Mouse (Mus musculus): Measurements from ENCODE around the gene Dmrta2. TPM values are rescaled to one million over a fixed set of nuclear protein-coding genes. Genes with fewer than 3 reads are reported as not detected.

Dmrta2 gene
- polyA plus RNA-seq, 1 experiment from 2014 or later, result 9.7 TPM

DNA sequence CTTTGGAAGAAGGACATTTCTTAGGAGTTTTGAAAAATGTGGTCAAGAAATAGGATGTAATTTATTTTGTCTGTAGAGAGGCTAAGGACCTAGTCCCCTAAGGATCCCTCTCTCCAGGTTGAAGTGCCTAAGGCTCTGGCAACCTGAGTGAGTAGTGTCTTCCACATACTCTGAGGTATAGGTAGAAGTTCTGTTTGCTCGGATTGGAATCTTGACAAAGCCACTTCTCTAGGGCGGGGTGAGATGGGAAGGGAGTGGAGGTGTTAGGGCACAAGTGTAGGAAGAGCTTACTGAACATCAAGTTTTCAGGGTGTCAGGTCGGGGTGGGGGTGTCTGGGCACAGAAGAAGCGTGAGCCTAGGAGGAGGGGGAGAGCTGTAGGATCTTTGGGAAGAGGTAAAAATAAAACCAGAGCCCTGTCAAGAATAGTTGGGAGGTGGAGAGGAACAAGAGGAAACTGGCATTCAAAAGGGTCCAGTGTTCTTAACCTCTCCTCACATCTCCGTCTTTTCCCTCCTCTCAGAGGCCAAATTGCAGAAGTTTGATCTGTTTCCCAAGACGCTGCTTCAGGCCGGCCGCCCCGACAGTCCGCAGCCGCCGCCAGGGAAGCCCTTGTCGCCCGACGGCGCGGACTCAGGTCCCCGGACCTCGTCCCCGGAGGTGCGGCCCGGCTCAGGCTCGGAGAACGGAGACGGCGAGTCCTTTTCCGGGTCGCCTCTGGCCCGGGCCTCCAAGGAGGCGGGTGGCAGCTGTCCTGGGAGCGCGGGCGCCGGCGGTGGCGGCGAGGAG, 3.4 kb downstream of the Dmrta2 start:
- Histone ChIP-seq H3K9ac (peak overlapping the region; percentile 89), H3K36me3 (replicated peaks) (peaks cover 14% of the 10 kb centered on the region), H3K4me2 (peak overlapping the region; percentile 67), H3K27ac (peak overlapping the region; percentile 91), H3K27me3 (peaks cover 96% of the 10 kb centered on the region), H3K4me1 (peaks cover 49% of the 10 kb centered on the region), H3K4me3 (replicated peaks) (peak overlapping the region; percentile 66), H3K9me3 (no peaks in the 10 kb centered on the region)
- ATAC-seq (ENCODE audit: low FRiP score), result no peak
- WGBS, result under 1% methylated on average over 32 of the region's 37 CpGs

DNA sequence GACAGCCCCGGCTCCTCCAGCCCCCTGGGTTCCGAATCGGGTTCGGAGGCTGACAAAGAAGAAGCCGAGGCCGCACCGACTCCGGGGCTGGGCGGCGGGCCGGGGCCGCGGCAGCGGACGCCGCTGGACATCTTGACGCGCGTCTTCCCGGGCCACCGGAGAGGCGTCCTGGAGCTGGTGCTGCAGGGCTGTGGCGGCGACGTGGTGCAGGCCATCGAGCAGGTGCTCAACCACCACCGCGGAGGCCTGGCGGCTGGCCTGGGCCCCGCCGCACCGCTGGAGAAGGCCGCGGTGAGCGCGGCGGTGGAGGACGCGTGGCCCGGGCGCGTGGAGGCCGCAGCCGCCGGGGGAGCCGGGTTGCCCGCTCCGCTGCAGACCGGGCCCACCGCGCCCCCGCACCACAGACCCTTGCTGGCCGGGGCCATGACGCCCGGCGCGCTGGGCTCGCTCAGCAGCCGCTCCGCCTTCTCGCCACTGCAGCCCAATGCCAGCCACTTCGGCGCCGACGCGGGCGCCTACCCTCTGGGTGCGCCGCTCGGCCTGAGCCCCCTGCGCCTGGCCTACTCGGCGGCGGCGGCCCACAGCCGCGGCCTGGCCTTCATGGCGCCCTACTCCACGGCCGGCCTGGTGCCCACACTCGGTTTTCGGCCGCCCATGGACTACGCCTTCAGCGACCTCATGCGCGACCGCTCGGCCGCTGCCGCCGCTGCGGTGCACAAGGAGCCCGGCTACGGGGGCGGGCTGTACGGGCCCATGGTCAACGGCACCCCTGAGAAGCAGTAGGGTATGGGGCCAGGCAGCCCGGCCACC, 4.2 kb downstream of the Dmrta2 start:
- peak overlapping the region; percentile 66 for H3K4me3 ChIP-seq (replicated peaks)
- peaks cover 53% of the 10 kb centered on the region for H3K4me1 ChIP-seq
- peak overlapping the region; percentile 91 for H3K27ac ChIP-seq
- 1% methylated on average over 88 of the region's 99 CpGs for WGBS
- peak overlapping the region; percentile 67 for H3K4me2 ChIP-seq
- no peaks in the 10 kb centered on the region for H3K9me3 ChIP-seq
- peak overlapping the region; percentile 89 for H3K9ac ChIP-seq
- H3K36me3 ChIP-seq (replicated peaks), result peaks cover 14% of the 10 kb centered on the region
- ATAC-seq (ENCODE audit: low FRiP score), result no peak; the same call in 1 of the 2 replicates
- H3K27me3 ChIP-seq, result peaks cover 96% of the 10 kb centered on the region

DNA sequence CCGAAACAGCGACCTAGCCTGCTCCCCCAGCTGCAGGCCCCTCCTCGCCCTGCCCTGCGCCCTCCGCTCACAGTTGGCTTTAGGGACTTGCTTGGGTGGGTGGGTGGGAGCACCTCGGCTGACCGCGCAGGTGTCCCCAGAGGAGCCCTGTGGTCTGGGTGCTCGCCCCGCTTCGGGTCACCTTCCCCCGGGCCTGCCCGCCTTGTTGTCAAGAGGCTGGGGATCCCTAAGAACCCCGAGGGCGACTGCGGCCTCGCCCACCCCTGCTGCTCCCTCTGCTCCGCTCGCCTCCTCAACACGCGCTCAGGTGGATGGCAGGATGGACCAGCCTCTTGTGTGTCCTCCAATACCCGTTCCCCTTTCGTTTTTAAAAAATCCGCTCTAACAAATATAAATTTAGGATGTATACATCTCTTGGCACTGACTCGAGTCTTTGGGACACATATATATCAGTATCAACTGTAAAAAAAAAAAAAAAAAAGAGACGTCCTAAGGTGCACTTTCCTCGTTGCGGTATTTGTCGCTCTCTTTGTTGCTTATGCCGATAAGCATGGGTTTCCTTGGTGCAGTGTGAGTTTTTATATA, 4.9 kb downstream of the Dmrta2 start:
- Histone ChIP-seq H3K36me3 (replicated peaks) (peaks cover 14% of the 10 kb centered on the region), H3K27ac (peak overlapping the region; percentile 94), H3K4me1 (peaks cover 46% of the 10 kb centered on the region), H3K9ac (peak overlapping the region; percentile 89), H3K4me2 (peak overlapping the region; percentile 67), H3K9me3 (no peaks in the 10 kb centered on the region), H3K27me3 (peaks cover 96% of the 10 kb centered on the region), H3K4me3 (replicated peaks) (peak overlapping the region; percentile 66)
- no peak for ATAC-seq (ENCODE audit: low FRiP score)
- WGBS, result 6% methylated on average over 30 of the region's 30 CpGs

DNA sequence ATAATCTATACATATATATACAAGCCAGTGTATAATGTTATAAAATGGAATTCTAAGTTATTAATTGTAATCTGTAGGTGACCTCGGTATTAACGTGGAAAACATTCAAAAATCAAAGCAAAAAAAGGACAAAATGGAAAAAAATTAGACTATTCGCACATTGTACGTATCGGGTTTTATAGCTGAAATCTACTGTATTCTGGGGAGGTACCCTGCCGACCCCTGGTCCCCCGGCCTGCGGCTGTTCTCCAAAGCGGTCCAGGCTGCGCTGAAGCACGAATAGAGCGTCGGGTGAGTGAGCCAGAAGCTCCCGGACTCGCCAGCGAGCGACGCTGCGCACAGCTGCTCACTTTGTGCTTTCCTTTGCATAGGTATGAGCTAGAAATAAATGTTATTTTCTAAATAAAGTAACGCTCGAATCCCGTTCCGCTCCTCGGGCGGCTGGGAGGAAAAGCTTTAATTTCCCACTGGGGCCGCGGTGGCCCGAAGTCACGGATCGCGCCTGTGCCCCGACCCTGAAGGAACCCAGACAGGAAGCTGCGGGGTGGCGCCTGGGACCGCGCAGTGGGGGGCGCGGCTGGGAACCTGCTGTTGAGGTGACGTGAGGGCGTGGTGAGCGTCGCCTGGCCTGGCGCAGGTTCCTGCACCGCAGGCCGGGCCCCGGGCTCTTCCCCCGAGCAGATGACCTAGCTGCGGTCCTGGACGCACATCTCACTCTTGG, 5.6 kb downstream of the Dmrta2 start:
- H3K4me3 ChIP-seq (replicated peaks), result peak overlapping the region; percentile 66
- H3K9ac ChIP-seq, result peak overlapping the region; percentile 89
- H3K27me3 ChIP-seq, result peaks cover 96% of the 10 kb centered on the region
- peak overlapping the region; percentile 94 for H3K27ac ChIP-seq
- peaks cover 14% of the 10 kb centered on the region for H3K36me3 ChIP-seq (replicated peaks)
- H3K4me2 ChIP-seq, result peak overlapping the region; percentile 67
- under 1% methylated on average over 49 of the region's 49 CpGs for WGBS
- no peaks in the 10 kb centered on the region for H3K9me3 ChIP-seq
- peaks cover 46% of the 10 kb centered on the region for H3K4me1 ChIP-seq
- peak; percentile 18; the same call in 1 of the 2 replicates for ATAC-seq (ENCODE audit: low FRiP score)

DNA sequence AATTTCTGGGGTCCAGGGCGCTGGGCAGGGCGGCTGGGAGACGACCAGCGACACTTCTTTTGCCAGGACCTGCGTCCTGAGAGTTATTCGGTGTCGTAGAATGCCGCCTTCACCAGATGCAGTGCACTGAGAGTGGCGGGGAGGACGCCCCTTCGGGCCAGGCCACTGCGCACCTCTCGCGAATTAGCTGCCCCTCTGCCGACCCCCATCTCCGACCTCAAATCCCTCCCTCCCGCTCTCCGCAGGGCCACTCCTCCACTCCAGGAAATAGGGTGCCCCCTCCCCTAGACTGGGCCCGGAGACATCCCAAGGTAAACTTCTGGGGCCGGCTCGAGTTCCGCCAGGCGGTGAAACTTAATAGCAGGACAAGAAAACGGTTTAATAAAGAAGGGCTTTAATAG, 6.2 kb downstream of the Dmrta2 start:
- H3K4me3 ChIP-seq (replicated peaks), result peak overlapping the region; percentile 66
- H3K4me2 ChIP-seq, result peak overlapping the region; percentile 67
- peaks cover 14% of the 10 kb centered on the region for H3K36me3 ChIP-seq (replicated peaks)
- peak overlapping the region; percentile 89 for H3K9ac ChIP-seq
- peak overlapping the region; percentile 94 for H3K27ac ChIP-seq
- no peaks in the 10 kb centered on the region for H3K9me3 ChIP-seq
- ATAC-seq (ENCODE audit: low FRiP score), result peak; percentile 63
- peaks cover 96% of the 10 kb centered on the region for H3K27me3 ChIP-seq
- peaks cover 45% of the 10 kb centered on the region for H3K4me1 ChIP-seq
- WGBS, result under 1% methylated on average over 24 of the region's 24 CpGs

DNA sequence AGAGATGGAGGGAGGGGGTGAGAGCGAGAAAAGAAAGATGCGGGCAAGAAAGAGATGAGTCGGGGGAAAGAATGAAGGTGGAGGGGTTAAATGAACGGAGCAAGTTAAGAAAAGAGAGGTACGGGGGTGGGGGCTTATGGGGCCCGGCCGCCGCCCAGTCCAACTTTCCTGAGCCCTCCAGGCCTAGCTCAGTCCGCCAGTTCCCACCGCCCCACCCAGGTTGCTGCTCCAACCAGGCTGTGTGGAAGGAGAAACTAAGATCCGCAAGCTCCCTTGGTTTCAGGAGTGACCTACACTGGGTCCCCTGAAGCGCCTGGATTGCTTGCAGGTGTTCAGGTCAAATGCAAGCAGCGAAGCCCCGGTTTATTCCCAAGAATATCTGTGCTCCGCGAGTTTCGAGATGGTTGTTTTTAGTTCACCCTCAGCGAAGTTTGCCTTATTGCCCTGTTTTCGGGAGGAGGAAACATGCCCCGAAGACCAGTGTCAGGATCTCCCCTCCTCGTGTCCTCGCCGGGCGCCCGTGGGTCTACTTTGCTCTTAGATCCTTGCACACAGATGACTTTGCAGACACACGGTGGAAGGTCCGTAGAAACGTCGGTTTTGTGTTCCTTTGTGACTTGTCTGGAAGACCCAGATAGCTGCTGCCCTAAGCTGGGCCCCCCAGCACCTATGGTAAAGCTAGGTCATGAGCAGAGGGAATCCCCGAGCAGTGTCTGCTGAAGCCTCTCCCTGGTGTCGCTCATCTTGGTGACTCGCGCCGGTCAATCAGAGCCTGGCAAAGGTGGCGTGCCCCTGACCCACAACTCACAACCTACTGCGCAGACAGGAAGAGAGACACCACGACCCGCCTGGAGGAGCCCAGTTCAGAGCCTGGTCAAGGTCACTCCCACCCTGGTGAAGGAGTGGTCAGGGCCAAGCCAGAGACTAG, 6.9 kb downstream of the Dmrta2 start:
- ATAC-seq (ENCODE audit: low FRiP score), result peak; percentile 40
- Histone ChIP-seq H3K4me1 (peaks cover 42% of the 10 kb centered on the region), H3K4me3 (replicated peaks) (peak overlapping the region; percentile 66), H3K4me2 (peak overlapping the region; percentile 67), H3K27me3 (peaks cover 96% of the 10 kb centered on the region), H3K27ac (peak overlapping the region; percentile 94), H3K9me3 (no peaks in the 10 kb centered on the region), H3K9ac (peak overlapping the region; percentile 89), H3K36me3 (replicated peaks) (peaks cover 14% of the 10 kb centered on the region)
- WGBS, result 2% methylated on average over 37 of the region's 38 CpGs

DNA sequence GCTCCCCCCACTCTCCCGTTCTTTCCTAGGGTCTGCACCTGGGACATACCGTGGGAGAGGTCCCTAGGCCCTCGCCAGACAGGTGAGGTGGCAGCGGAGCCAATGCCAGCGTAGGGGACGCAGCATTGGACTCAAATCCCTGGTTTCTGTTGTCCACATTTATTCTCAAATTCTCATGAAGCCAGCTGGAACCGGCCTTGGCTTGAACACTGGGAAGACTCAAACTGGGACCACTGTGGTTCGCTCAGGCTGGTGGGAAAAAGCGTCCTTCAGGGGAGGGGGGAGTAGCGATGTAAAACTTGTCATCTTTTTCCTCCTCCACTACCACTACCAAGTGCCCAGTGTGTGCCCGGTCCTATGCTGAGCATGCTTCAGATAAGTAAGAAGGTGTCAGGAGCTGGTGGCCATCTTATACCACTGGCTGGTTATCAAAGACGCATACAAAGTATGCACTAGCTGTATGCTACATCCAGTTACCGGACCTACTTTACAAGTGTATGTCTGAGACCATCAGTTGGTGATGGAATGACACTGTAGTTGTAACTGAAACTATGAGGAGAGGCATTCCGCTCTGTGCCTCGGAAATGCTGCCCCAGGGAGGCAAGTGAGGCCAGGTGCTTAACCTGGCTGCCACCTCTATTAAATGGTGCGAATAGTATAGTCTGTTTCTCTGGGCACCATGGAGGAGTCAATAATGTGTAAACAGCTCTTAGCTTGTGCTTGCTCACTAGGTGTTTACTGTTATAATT, 7.7 kb downstream of the Dmrta2 start:
- peaks cover 34% of the 10 kb centered on the region for H3K4me1 ChIP-seq
- peaks cover 14% of the 10 kb centered on the region for H3K36me3 ChIP-seq (replicated peaks)
- WGBS, result 6% methylated on average over 16 of the region's 16 CpGs
- H3K4me3 ChIP-seq (replicated peaks), result peak overlapping the region; percentile 66
- ATAC-seq (ENCODE audit: low FRiP score), result no peak
- no peaks in the 10 kb centered on the region for H3K9me3 ChIP-seq
- H3K27me3 ChIP-seq, result peaks cover 92% of the 10 kb centered on the region
- peak overlapping the region; percentile 94 for H3K27ac ChIP-seq
- H3K4me2 ChIP-seq, result peak overlapping the region; percentile 67
- peak overlapping the region; percentile 89 for H3K9ac ChIP-seq

DNA sequence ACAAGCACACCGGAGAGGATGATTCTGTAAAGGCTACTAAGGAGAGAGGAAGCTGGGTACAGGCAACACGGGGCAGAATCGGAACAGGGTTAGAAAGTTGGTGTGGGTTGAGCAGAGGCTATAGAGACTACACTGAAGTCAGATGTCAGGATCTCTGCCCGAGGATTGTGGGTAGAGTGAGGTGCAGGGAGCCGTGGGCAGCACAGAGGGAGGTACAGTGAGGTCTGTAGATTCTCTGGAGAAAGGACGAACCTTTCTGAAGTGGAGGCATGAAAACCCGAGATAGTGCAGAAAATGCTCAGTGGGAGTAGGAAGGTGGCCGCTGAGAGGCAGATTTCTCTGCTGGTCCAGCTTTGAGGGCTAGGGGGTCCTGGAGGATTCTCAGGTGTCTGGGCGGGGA, 8.4 kb downstream of the Dmrta2 start:
- Histone ChIP-seq H3K36me3 (replicated peaks) (peaks cover 14% of the 10 kb centered on the region), H3K4me1 (peaks cover 34% of the 10 kb centered on the region), H3K4me3 (replicated peaks) (no peak overlapping the region), H3K27me3 (peaks cover 87% of the 10 kb centered on the region), H3K9me3 (no peaks in the 10 kb centered on the region), H3K9ac (peak overlapping the region; percentile 42; the same call in 1 of the 2 replicates), H3K27ac (peak overlapping the region; percentile 94), H3K4me2 (peak overlapping the region; percentile 67)
- WGBS, result 6% methylated on average over 9 of the region's 9 CpGs
- ATAC-seq (ENCODE audit: low FRiP score), result no peak

DNA sequence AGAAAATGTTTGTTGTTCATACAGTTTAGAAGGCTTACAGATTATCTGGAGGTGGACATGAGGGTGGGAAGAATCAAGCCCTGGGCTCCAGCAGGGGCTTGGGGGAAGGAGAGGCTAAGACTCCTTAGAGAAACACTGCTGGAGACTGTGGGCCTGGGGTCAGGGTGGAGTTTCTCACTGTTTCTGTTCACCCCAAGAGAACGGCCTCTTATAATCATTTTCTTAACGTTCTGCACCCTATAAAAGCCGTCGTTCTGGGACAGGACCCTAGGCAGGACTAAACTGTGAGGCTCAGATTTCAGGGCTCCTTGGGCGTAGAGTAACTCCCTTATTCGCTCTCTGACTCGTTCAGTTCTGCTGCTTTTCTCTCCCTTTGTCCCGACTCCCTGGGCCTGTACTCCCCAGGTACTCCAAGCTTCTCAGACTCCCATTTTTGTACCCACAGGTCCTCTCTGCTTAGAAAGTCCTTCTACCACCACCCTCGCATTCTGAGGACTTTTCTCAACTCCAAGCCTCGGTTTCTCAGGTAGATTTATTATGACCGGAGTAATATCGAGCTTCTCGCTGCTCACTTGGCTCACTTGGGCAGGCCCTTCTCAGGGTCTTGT, 9.0 kb downstream of the Dmrta2 start:
- H3K4me1 ChIP-seq, result peaks cover 30% of the 10 kb centered on the region
- peaks cover 82% of the 10 kb centered on the region for H3K27me3 ChIP-seq

More for the DNA sequence above, 9.0 kb downstream of the Dmrta2 start:
- H3K9me3 ChIP-seq, result no peaks in the 10 kb centered on the region
- peaks cover 9% of the 10 kb centered on the region for H3K36me3 ChIP-seq (replicated peaks)
- no peak for ATAC-seq (ENCODE audit: low FRiP score)
- H3K4me3 ChIP-seq (replicated peaks), result no peak overlapping the region
- peak overlapping the region; percentile 94 for H3K27ac ChIP-seq
- H3K4me2 ChIP-seq, result peak overlapping the region; percentile 67
- peak overlapping the region; percentile 42; the same call in 1 of the 2 replicates for H3K9ac ChIP-seq
- 5% methylated on average over 13 of the region's 13 CpGs for WGBS
